Mouse (Mus musculus) cerebellum, postnatal 4 days (tissue): ENCODE data around the gene Daxx.
"Not testable (repeated sequence)": the region's sequence is repeated elsewhere in the genome, so short reads cannot be mapped to it uniquely, and the experiment has no call there.

Experiments used
- DNase-seq, 2 experiments: peaks; one replicate each; pipeline ENCODE4 v3.0.0; 2022; ENCODE audit warnings: low spot score in 2 of 2, mixed read lengths in 1 of 2

The Daxx gene

GRCm38 (mm10) chr17:33909077-33909868, at the start of gene Daxx:
Daxx (plus strand) TSS chr17:33909414.
- peak; percentile 97 to 98 for DNase-seq

GRCm38 (mm10) chr17:33865330-33866030, 43.7 kb upstream of the Daxx start:
- no peak for DNase-seq

GRCm38 (mm10) chr17:33873537-33873936, 35.7 kb upstream of the Daxx start, which contains the start of gene Gm7029:
Gm7029 (plus strand) TSS chr17:33873837.
- not testable (repeated sequence) for DNase-seq

- DNase-seq = no peak
Measured at GRCm38 (mm10) chr17:33874411-33874810, 34.8 kb upstream of the Daxx start.

GRCm38 (mm10) chr17:33875797-33876196, 33.4 kb upstream of the Daxx start:
- DNase-seq = not testable (repeated sequence)

GRCm38 (mm10) chr17:33884320-33884719, 24.9 kb upstream of the Daxx start:
- not testable (repeated sequence) for DNase-seq

- DNase-seq = not testable (repeated sequence)
Measured at GRCm38 (mm10) chr17:33887802-33888201, 21.4 kb upstream of the Daxx start.

GRCm38 (mm10) chr17:33888230-33888629, 21.0 kb upstream of the Daxx start:
- DNase-seq = not testable (repeated sequence)

- not testable (repeated sequence) for DNase-seq
Measured at GRCm38 (mm10) chr17:33889941-33890532, 19.2 kb upstream of the Daxx start.

- DNase-seq = peak; percentile 99 to 100
Measured at GRCm38 (mm10) chr17:33890533-33891059, 18.6 kb upstream of the Daxx start, which contains the start of gene Kifc1. Kifc1 (minus strand) TSS chr17:33890661.

- no peak for DNase-seq
Measured at GRCm38 (mm10) chr17:33891357-33891756, 17.9 kb upstream of the Daxx start.

GRCm38 (mm10) chr17:33891892-33892291, 17.3 kb upstream of the Daxx start:
- DNase-seq = not testable (repeated sequence)

GRCm38 (mm10) chr17:33892429-33892828, 16.8 kb upstream of the Daxx start:
- no peak for DNase-seq

GRCm38 (mm10) chr17:33893011-33893410, 16.2 kb upstream of the Daxx start:
- DNase-seq = not testable (repeated sequence)

GRCm38 (mm10) chr17:33897114-33897794, 12.0 kb upstream of the Daxx start:
- DNase-seq = no peak

- DNase-seq = not testable (repeated sequence)
Measured at GRCm38 (mm10) chr17:33898193-33898592, 11.0 kb upstream of the Daxx start.

GRCm38 (mm10) chr17:33899642-33900041, 9.6 kb upstream of the Daxx start:
- DNase-seq = no peak

GRCm38 (mm10) chr17:33900281-33900988, 8.8 kb upstream of the Daxx start:
- no peak for DNase-seq

- no peak for DNase-seq
Measured at GRCm38 (mm10) chr17:33900989-33901314, 8.3 kb upstream of the Daxx start.

GRCm38 (mm10) chr17:33901653-33902052, 7.6 kb upstream of the Daxx start:
- DNase-seq = no peak

- DNase-seq = no peak
Measured at GRCm38 (mm10) chr17:33902079-33902478, 7.1 kb upstream of the Daxx start.
